Mouse (Mus musculus) frontal cortex, postnatal 36 days (tissue): Measurements from ENCODE around the gene Ech1.

Experiments
- DNase-seq, 2 experiments: peaks; one replicate each; pipeline ENCODE4 v3.0.0; 2022; ENCODE audit warnings: low spot score in 2 of 2

Gene Ech1

DNA sequence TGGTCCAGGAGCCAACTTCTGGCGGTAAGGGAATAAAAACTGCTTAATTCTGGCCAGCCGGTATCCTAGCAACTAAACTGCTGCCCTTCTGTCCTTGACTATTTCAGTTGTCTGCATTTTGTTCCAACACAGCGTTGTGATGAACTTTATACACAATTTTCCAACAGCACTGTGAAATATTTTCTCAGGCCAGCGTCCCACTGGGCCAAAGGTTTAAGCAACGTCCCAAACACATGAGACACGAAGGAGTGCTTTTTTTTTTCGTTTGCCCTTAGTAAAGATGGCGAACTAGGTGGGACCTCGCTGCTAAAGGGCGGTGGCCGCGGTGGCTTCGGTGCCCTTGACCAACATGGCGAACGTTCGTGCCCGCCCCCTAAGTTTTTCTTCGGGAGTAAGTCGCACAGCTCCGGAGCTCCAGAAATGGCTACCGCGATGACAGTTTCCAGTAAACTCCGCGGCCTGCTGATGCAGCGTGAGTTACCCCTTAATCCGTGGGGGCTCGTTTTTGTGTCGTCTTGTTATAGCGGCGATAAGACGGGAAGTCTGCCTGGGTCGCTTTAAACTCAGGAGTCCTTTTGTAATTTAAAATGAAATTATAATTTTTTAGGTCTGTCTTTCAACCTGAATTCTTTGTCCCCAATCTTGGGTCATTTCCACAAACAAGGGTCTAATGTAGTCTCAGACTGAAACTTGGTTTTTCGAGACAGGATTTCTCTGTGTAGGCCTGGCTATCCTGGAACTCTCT lies at the start of gene Ech1:
Gene Ech1, plus strand, starts transcription at position 277 of the 745 bp plus-strand sequence.
- DNase-seq = peak; percentile 85 to 89

- DNase-seq = no peak
Observed at GRCm38 (mm10) chr7:28778825-28779224, 46.2 kb upstream of the Ech1 start.

DNA sequence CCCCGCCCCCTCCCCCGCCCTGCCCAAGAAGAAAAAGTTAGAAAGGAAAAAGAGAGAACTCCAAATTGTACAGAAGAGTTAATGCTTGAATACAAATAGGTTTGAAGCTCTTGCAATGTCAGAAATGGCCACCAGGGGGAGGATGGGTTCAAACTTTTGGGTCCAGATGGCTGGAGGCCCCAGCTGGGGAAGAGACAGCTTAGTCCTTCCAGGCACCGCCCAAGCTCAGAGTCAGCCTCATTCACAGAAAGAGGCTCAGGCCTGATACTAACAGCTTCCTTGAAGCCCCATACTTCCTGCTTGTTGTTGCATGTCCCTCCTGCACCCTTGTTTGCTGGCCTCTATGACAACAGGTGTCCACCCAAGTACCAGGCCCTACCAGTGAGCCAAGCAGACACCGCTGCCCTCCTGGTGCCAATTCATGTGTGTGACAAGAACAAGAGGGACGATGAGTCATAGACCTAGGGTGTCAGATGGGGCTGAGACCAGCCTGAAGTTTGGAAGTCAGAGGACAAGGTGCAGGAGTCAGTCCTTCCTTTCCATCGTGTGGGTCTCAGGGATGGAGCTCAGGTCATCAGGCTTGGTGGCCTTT lies 44.9 kb upstream of the Ech1 start:
- DNase-seq = peak; percentile 89 to 91

DNA sequence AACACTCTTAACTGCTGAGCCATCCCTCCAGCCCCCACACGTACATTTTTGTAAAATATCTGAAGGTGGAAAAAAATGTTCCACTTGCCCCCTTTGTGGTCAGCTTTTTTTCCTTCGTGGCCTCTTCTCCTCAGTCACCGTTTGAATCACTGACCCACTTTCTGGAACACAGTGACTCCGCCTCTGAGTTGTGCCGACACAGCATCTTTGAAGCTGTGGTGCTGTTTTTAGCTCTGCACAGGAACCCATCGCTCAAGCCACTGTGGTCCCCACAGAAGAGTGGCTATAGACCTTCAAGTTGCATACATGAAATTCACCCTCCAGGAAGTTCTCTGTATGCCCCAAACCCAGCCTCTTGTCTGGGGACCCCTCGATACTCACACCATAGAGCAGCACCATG lies 44.2 kb upstream of the Ech1 start:
- DNase-seq = peak; percentile 45 to 49

DNA sequence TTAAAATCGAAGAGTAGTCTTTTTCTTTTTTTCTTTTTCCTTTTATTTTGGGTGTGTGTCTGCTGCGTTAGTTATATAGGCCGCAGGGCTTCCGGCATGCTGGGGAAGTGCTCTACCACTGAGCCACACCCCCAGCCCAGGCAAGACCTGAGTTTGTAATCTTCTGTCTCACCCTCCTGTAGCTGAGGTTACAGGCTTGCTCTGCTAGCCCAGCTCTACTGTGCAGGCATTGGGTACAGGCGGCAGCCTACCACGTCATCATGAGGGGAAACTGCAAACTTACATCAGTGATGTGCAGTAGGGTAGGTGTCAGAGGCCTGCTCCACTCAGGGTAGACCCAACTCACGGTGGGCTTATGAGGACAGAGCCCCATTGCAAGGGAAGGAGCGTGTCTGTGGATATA lies 43.8 kb upstream of the Ech1 start:
- DNase-seq = no peak

DNA sequence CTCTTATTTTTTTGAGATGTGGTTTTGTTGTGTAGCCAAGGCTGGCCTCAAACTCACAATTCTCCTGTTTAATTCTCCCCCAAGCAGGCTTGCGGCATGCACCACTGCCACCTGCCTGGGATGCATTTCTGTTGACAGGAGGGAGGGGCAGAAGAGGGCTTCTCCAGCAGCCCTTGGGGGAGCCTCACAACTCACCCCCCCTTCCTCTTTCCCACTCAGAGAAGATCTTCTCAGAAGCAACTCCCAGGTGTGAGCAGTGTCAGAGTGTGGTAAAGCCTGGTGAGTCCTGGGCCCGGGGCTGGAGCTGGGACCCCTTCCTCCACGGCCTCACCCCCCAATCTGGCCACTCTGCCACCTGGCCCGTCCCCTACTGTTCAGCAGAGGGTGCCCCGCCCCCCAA lies 39.9 kb upstream of the Ech1 start:
- no peak for DNase-seq

GRCm38 (mm10) chr7:28787884-28788283 lies 37.1 kb upstream of the Ech1 start:
- DNase-seq = no peak

DNA sequence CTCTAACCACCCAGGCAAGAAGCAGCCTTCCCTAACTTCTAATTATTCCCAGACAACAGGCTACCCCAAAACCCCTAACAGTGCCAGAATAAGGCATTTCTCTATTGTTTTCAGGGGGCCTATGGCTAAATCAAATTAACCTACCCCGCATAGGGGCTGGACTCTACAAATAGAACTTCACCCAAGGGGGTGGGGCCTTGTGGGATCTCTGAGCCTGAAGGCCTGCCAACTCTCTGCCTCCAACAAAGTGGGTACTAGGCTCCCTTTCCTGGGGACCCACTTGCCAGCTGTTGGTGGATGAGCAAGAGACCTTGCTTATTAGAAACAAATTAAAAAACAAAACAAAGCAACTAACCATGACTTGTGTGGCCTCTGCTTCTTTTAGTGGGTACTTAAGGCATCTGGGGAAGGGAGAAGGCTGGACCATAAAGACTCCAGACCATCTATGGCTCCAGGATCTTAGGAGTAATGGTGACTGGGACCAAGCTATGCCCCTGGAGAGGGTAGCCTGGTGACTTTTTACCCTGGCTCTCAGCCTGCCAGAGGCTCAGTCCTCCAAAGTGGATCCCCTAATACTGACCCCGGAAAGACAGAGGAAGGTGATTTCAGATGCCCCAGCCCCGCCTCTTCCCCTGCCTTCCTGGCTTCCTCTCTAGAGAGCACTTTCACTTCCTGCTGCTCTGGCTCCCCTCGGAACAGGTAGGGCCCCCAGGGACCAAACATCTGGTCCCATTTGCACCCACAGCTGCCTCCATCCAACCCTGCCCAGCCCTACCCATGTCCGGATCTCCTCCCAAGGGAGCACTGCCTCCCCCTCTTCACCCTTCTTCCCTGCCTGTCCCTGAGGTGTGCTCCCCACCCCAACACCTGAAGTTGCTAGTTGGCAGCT lies 36.5 kb upstream of the Ech1 start, which contains the start of gene Rinl:
Gene Rinl, plus strand, starts transcription at position 663 of the 889 bp plus-strand sequence.
- DNase-seq = no peak

GRCm38 (mm10) chr7:28789235-28789634 lies 35.8 kb upstream of the Ech1 start:
- no peak for DNase-seq

DNA sequence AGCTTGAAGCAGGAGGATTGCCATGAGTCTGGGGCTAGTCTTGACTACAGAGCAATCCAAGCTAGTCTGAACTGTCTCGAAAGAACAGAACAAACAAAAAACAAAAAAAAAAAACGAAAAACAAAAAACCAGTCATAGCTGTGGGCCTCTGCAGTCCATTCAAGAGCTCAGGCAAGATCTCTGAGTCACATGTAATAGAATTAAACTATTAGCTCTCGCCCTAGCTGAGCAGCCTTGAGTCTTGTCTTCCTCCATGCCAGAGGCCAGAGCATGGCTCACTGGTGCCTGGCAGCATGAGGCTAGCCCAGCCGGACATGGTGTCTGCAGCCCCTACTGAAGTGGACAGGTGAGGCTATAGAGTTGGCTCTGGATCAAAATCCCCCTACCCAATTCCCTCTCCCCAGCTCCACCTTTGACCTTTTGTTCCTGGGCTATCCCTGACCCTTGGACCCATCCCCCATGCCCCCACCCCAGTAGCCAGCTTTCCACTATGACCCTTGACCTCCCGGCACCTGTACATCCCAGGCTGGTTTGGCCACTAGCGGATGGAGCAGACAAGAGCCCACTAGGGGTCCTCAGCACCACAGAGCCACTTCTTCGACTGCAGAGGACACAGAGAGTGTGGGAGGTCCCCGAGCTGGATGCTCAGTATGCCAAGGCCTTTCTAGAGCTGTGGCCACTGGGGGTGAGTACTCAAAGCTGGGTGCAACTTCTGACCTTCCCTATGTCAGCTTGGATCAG lies 34.8 kb upstream of the Ech1 start:
- no peak for DNase-seq

GRCm38 (mm10) chr7:28791706-28792105 lies 33.3 kb upstream of the Ech1 start:
- no peak for DNase-seq

GRCm38 (mm10) chr7:28792391-28793185 lies 32.4 kb upstream of the Ech1 start:
- DNase-seq = no peak

- no peak for DNase-seq
Observed at GRCm38 (mm10) chr7:28793834-28794233, 31.2 kb upstream of the Ech1 start.

- DNase-seq = no peak
Observed at GRCm38 (mm10) chr7:28794496-28794895, 30.5 kb upstream of the Ech1 start.

DNA sequence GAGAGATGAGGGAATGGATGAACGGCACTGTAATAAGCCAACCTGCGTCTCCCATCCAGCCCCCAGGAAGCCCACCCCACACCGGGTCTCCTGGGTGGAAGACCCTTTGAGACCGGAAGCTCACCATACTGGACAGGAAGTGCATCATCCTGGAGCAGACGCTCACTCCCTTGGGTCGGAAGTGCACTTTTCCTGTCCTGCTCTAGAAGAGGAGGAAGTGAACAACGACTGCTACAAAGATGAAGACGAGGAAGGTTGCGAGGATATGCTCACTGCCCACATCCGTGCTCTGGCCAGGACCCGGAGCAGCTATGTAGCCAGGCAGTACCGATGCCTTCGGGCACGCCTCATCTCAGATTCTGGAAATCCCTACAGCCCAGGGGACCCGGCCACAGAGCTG lies 29.2 kb upstream of the Ech1 start:
- DNase-seq = no peak

- DNase-seq = peak; percentile 66 to 77
Observed at GRCm38 (mm10) chr7:28796562-28796975, 28.4 kb upstream of the Ech1 start.

DNA sequence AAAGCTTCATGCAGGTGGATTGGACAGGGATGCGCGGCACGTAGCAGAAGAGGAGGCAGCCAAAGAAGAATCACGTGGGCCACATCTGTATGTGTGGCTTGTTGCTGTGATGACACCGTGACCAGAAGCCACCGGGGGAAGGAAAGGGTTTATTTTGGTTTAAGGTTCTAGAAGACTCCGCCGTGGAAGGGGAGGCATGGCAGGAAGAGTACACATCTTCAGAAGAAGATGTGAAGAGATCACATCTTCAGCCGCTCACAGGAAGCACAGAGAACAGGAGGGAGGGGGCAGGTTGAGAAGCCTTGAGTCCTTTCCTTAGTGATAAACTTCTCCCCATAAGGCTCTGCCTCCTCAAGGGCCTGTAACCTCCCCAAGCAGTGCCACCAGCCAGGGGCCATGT lies 25.0 kb upstream of the Ech1 start:
- DNase-seq = no peak

DNA sequence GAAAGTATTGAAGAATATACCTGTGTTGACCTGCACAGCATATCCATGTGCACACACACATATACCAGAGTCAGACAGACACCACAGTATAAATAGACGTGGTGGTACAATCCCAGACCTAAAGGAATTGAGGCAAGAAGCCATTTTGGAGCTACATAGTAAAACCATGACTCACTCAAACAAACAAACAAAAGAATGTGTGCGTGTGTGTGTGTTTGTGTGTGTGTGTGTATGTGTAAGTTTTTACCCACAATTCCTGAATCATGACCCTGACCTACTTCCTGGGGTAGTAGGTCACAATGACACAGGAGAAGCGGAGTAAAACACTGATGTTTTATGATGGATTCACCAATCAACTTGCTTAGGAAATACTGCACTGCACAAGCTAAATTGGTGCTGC lies 23.6 kb upstream of the Ech1 start:
- no peak for DNase-seq

DNA sequence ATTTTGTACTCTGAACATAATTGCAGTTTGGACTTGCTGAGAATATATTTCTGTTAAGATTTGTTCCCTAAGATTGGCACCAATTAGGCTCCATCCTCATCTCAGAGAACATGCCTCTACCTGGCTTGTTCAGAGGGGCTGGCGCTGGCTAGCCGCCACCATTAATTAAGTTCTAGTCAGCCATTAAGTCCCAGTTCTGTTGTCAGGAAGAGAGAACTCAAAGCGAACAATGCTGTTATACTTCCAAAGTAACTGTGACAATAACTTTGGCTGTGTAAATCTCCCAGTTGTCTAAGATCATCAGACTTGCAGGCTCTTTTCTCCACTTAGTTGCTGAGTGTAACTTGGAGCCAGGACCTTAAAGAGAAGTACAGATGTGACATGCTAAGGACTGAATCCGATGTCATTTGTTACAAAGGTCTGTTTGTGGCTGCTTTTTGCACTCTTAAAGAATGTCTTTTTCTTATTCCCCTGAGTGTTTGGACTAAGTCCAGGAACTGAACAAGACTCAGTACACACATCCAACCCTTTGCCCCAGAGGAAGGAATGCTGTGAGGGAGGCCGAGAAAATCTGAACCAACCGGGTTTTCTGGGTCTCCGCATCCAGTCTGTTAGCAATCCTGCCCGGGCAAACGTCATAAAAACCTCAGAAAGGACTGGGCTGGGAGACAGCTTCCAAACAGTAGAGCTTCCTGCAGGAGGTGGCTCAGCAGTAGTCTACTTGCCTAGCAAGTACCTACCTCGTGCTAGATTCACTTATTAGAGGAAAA lies 22.9 kb upstream of the Ech1 start:
- DNase-seq = no peak
